Mouse (Mus musculus) ES-Bruce4 (cell line): ENCODE results near the gene C1ql3. TPM values are rescaled to one million over a fixed set of nuclear protein-coding genes. Genes with fewer than 3 reads are reported as not detected.

Source experiments
- H3K27ac ChIP-seq: 2 replicates; pipeline ENCODE4 v1.5.1; 2012; ENCODE audit warnings: low read length, inconsistent platforms; ENCODE audit not compliant: insufficient read depth
- H3K27me3 ChIP-seq: 2 replicates; pipeline ENCODE4 v1.6.1; 2012; ENCODE audit warnings: mild to moderate bottlenecking, low read length, inconsistent platforms; ENCODE audit not compliant: control insufficient read depth, poor library complexity, insufficient read depth, severe bottlenecking
- H3K36me3 ChIP-seq: 2 replicates; pipeline ENCODE4 v1.6.1; 2012; ENCODE audit warnings: inconsistent platforms, mild to moderate bottlenecking, low read length, moderate library complexity; ENCODE audit not compliant: control insufficient read depth, poor library complexity, insufficient read depth, severe bottlenecking
- H3K4me1 ChIP-seq: one replicate; pipeline ENCODE4 v1.8.1; 2011; ENCODE audit warnings: low read length; ENCODE audit not compliant: control insufficient read depth, insufficient read depth
- H3K4me3 ChIP-seq: 2 replicates; pipeline ENCODE4 v1.5.1; 2011; ENCODE audit warnings: low read depth, mild to moderate bottlenecking, low read length
- H3K9ac ChIP-seq: 2 replicates; pipeline ENCODE4 v1.6.1; 2012; ENCODE audit warnings: low read depth, mild to moderate bottlenecking, inconsistent platforms; ENCODE audit not compliant: poor library complexity, severe bottlenecking
- H3K9me3 ChIP-seq: replicated peaks from 2 replicates; pipeline ENCODE4 v1.6.1; 2012; ENCODE audit warnings: mild to moderate bottlenecking, low read length, inconsistent platforms; ENCODE audit not compliant: control insufficient read depth, poor library complexity, insufficient read depth, severe bottlenecking
- CTCF ChIP-seq: IDR thresholded peaks from one replicate; pipeline ENCODE4 v1.8.1; 2011; ENCODE audit warnings: low read depth, low read length
- EP300 ChIP-seq: IDR thresholded peaks from 2 replicates; pipeline ENCODE4 v1.6.1; 2011; ENCODE audit warnings: low read depth, low read length; ENCODE audit not compliant: insufficient read depth
- POLR2A ChIP-seq: IDR thresholded peaks from one replicate; pipeline ENCODE4 v1.8.1; 2011; ENCODE audit warnings: low read length; ENCODE audit not compliant: insufficient read depth
- polyA plus RNA-seq: library from polyadenylated mRNA; stranded (reverse); fragments of >200 nt; gene quantifications from 2 replicates; pipeline ENCODE4 v1.2.4, GENCODE M21; 2011; ENCODE audit warnings: low read depth; ENCODE audit not compliant: missing spikeins, insufficient read depth, insufficient read length

C1ql3 gene
- polyA plus RNA-seq, 1 experiment = not detected

- no peak overlapping the region for H3K9ac ChIP-seq
- H3K9me3 ChIP-seq = no peaks in the 10 kb centered on the region
- no peaks in the 10 kb centered on the region for H3K27me3 ChIP-seq
- no peak overlapping the region for H3K4me3 ChIP-seq
- no peaks in the 10 kb centered on the region for H3K36me3 ChIP-seq
- no peak overlapping the region for H3K27ac ChIP-seq
- TF ChIP-seq POLR2A = no peak
- TF ChIP-seq CTCF = no peak
- no peak for TF ChIP-seq EP300
- H3K4me1 ChIP-seq = no peaks in the 10 kb centered on the region
Measured at GRCm38 (mm10) chr2:12970049-12970724, 41.4 kb downstream of the C1ql3 start.

- H3K4me1 ChIP-seq = no peaks in the 10 kb centered on the region
- H3K27me3 ChIP-seq = no peaks in the 10 kb centered on the region
- no peaks in the 10 kb centered on the region for H3K9me3 ChIP-seq
- no peak for TF ChIP-seq POLR2A
- no peak for TF ChIP-seq EP300
- no peak for TF ChIP-seq CTCF
- H3K9ac ChIP-seq = no peak overlapping the region
- H3K27ac ChIP-seq = no peak overlapping the region
- no peaks in the 10 kb centered on the region for H3K36me3 ChIP-seq
- no peak overlapping the region for H3K4me3 ChIP-seq
Measured at GRCm38 (mm10) chr2:12956703-12957424, 54.7 kb downstream of the C1ql3 start.

Other genes starting within 250 kb of the C1ql3 start
- gene Pter, start 87.8 kb downstream of the C1ql3 start, polyA plus RNA-seq = 8.7 and 9.3 TPM in 2 replicates